Mouse (Mus musculus): ENCODE measurements around the gene Grm7. TPM values are rescaled to one million over a fixed set of nuclear protein-coding genes. Genes with fewer than 3 reads are reported as not detected.

Gene Grm7
- total and polyA plus RNA-seq, 2 experiments from 2014 or later: 28.5 to 51.9 TPM

- Histone ChIP-seq H3K36me3 (ENCODE audit: insufficient read depth, low read length) (no peaks in the 10 kb centered on the region), H3K27me3 (ENCODE audit: insufficient read depth, low read length) (no peaks in the 10 kb centered on the region), H3K27ac (ENCODE audit: low read depth, low read length) (no peak overlapping the region), H3K9ac (replicated peaks; ENCODE audit: low read length, poor library complexity, severe bottlenecking) (no peak overlapping the region), H3K4me1 (ENCODE audit: insufficient read depth, low read length) (no peaks in the 10 kb centered on the region), H3K9me3 (ENCODE audit: low read length) (no peaks in the 10 kb centered on the region), H3K4me3 (ENCODE audit: low read depth, low read length) (no peak overlapping the region), H3K4me2 (ENCODE audit: low read depth, low read length, poor library complexity, severe bottlenecking) (no peak overlapping the region)
- DNase-seq (ENCODE audit: low spot score): no peak
- 82% methylated on average over 5 of the region's 5 CpGs for WGBS
- no peak for ATAC-seq (ENCODE audit: low FRiP score)
- TF ChIP-seq CTCF (IDR thresholded peaks at IDR 0.05): no peak
Observed at GRCm38 (mm10) chr6:111255215-111255614, 609.8 kb downstream of the Grm7 start.

DNA sequence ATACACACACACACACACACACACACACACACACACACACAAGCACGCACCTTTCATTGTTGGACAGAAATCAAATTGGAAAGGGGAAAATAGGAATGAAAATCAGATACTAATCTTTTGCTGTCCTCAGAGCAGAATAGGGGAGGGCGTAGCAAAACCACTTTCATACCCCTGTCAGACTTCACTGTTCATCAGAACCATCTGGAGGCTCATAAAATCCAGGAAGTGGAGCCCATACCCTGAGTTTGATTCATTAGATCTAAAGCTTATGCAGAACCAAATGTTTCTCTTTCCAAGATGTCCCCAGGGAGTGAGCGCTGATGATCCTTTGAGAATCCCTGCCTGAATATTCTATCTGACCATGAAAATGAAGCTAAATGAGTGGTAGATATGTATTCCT lies 611.6 kb downstream of the Grm7 start:
- 88% methylated on average over 3 of the region's 3 CpGs for WGBS
- Histone ChIP-seq H3K4me3 (ENCODE audit: low read depth, low read length) (no peak overlapping the region), H3K4me1 (ENCODE audit: insufficient read depth, low read length) (no peaks in the 10 kb centered on the region), H3K9me3 (ENCODE audit: low read length) (no peaks in the 10 kb centered on the region), H3K4me2 (ENCODE audit: low read depth, low read length, poor library complexity, severe bottlenecking) (no peak overlapping the region), H3K9ac (replicated peaks; ENCODE audit: low read length, poor library complexity, severe bottlenecking) (no peak overlapping the region), H3K36me3 (ENCODE audit: insufficient read depth, low read length) (no peaks in the 10 kb centered on the region), H3K27me3 (ENCODE audit: insufficient read depth, low read length) (no peaks in the 10 kb centered on the region), H3K27ac (ENCODE audit: low read depth, low read length) (no peak overlapping the region)
- DNase-seq (ENCODE audit: low spot score): no peak
- no peak for TF ChIP-seq CTCF (IDR thresholded peaks at IDR 0.05)
- no peak for ATAC-seq (ENCODE audit: low FRiP score)

DNA sequence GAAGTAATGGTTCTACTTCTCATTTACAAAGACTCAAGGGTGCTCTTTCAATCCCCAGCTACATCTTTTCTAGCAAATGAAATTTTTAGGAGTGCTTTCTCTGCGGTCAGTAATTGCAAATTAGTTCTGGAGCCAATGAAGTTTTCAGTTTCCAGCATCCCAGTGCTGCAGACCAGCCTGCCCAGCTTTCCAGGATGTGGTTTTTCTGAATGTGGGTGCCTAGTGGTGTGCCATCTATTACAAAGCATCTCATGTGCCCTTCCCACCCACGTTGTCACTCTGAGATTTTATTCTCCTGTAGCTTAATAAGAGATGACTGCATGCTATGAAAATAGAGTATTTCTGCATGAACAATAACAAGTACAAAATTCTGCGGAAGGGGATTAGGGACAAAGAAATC lies 612.9 kb downstream of the Grm7 start:
- DNase-seq (ENCODE audit: low spot score) (peak; percentile 18), ATAC-seq (ENCODE audit: low FRiP score) (no peak)
- Histone ChIP-seq H3K36me3 (ENCODE audit: insufficient read depth, low read length) (no peaks in the 10 kb centered on the region), H3K27me3 (ENCODE audit: insufficient read depth, low read length) (no peaks in the 10 kb centered on the region), H3K27ac (ENCODE audit: low read depth, low read length) (no peak overlapping the region), H3K4me3 (ENCODE audit: low read depth, low read length) (no peak overlapping the region), H3K9me3 (ENCODE audit: low read length) (no peaks in the 10 kb centered on the region), H3K4me1 (ENCODE audit: insufficient read depth, low read length) (no peaks in the 10 kb centered on the region), H3K4me2 (ENCODE audit: low read depth, low read length, poor library complexity, severe bottlenecking) (no peak overlapping the region), H3K9ac (replicated peaks; ENCODE audit: low read length, poor library complexity, severe bottlenecking) (no peak overlapping the region)
- WGBS: 58% methylated on average over 3 of the region's 3 CpGs
- no peak for TF ChIP-seq CTCF (IDR thresholded peaks at IDR 0.05)

DNA sequence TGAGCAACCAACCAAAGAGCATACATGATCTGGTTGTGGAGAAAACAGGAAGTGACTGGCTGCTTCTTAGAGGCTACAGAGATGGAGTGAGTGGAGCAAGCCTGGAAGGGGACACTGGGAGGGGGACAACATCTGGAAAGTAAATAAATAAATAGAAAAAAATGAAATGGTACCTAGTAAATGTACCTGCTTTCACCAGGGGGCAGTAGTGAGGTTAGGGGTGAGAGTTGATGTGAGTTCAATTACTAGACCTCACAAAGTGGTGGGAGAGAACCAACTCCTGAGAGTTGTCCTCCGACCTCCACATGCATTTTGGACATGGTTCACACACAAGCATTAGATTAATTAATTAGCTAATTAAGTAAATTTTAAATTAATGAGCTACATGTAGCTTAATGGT lies 615.8 kb downstream of the Grm7 start:
- DNase-seq (ENCODE audit: low spot score) (no peak), ATAC-seq (ENCODE audit: low FRiP score) (no peak)
- H3K4me3 ChIP-seq (ENCODE audit: low read depth, low read length): no peak overlapping the region
- H3K27me3 ChIP-seq (ENCODE audit: insufficient read depth, low read length): no peaks in the 10 kb centered on the region
- no peaks in the 10 kb centered on the region for H3K4me1 ChIP-seq (ENCODE audit: insufficient read depth, low read length)
- 86% methylated on average over 1 of the region's 1 CpGs for WGBS
- no peak overlapping the region for H3K27ac ChIP-seq (ENCODE audit: low read depth, low read length)
- H3K36me3 ChIP-seq (ENCODE audit: insufficient read depth, low read length): no peaks in the 10 kb centered on the region
- no peak overlapping the region for H3K9ac ChIP-seq (replicated peaks; ENCODE audit: low read length, poor library complexity, severe bottlenecking)
- no peak for TF ChIP-seq CTCF (IDR thresholded peaks at IDR 0.05)
- no peak overlapping the region for H3K4me2 ChIP-seq (ENCODE audit: low read depth, low read length, poor library complexity, severe bottlenecking)
- no peaks in the 10 kb centered on the region for H3K9me3 ChIP-seq (ENCODE audit: low read length)

DNA sequence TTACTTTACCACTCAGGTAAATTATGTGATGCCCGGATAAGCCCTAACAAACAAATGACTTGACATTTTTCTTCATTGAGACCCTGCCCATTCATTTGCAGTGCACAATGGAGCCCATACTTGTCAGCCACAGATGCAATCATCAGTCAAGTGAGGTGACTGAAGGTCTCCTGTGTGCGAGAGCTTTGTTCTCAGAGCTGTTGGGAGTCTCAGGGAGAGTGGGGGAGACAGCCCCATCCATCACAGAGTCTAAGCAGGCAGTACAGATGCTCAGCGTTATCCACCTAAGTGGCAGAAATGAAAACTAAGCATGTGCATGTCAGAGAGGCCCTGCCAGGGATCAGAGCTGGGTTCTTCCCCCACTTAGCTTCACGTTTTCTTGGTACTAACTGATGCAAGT lies 631.3 kb downstream of the Grm7 start:
- Histone ChIP-seq H3K9ac (replicated peaks; ENCODE audit: low read length, poor library complexity, severe bottlenecking) (no peak overlapping the region), H3K4me2 (ENCODE audit: low read depth, low read length, poor library complexity, severe bottlenecking) (no peak overlapping the region), H3K27me3 (ENCODE audit: insufficient read depth, low read length) (no peaks in the 10 kb centered on the region), H3K36me3 (ENCODE audit: insufficient read depth, low read length) (no peaks in the 10 kb centered on the region), H3K4me1 (ENCODE audit: insufficient read depth, low read length) (no peaks in the 10 kb centered on the region), H3K4me3 (ENCODE audit: low read depth, low read length) (no peak overlapping the region), H3K9me3 (ENCODE audit: low read length) (no peaks in the 10 kb centered on the region), H3K27ac (ENCODE audit: low read depth, low read length) (no peak overlapping the region)
- DNase-seq (ENCODE audit: low spot score) (no peak), ATAC-seq (ENCODE audit: low FRiP score) (no peak)
- TF ChIP-seq CTCF (IDR thresholded peaks at IDR 0.05): no peak
- WGBS: 72% methylated on average over 4 of the region's 4 CpGs

GRCm38 (mm10) chr6:111278516-111278915 lies 633.1 kb downstream of the Grm7 start:
- Histone ChIP-seq H3K9me3 (ENCODE audit: low read length) (no peaks in the 10 kb centered on the region), H3K27ac (ENCODE audit: low read depth, low read length) (no peak overlapping the region), H3K4me1 (ENCODE audit: insufficient read depth, low read length) (no peaks in the 10 kb centered on the region), H3K9ac (replicated peaks; ENCODE audit: low read length, poor library complexity, severe bottlenecking) (no peak overlapping the region), H3K4me3 (ENCODE audit: low read depth, low read length) (no peak overlapping the region), H3K27me3 (ENCODE audit: insufficient read depth, low read length) (no peaks in the 10 kb centered on the region), H3K4me2 (ENCODE audit: low read depth, low read length, poor library complexity, severe bottlenecking) (no peak overlapping the region), H3K36me3 (ENCODE audit: insufficient read depth, low read length) (no peaks in the 10 kb centered on the region)
- peak; percentile 42 for DNase-seq (ENCODE audit: low spot score)
- TF ChIP-seq CTCF (IDR thresholded peaks at IDR 0.05): no peak
- no peak for ATAC-seq (ENCODE audit: low FRiP score)
